Mouse (Mus musculus) ES-E14 (cell line): ENCODE measurements around the gene Ociad1. TPM values are rescaled to one million over a fixed set of nuclear protein-coding genes. Genes with fewer than 3 reads are reported as not detected.
A peak's percentile ranks its signal among the peaks of the same experiment; 100 is the strongest.

ENCODE experiments used
- DNase-seq: peaks from one replicate; pipeline ENCODE4 v3.0.0-alpha.2; 2013; ENCODE audit warnings: low read depth, low spot score
- H3K27ac ChIP-seq: 2 replicates; pipeline ENCODE4 v1.5.1; 2012; ENCODE audit warnings: low read depth, mild to moderate bottlenecking, low read length, moderate library complexity, mixed read lengths; ENCODE audit not compliant: poor library complexity, insufficient read depth, severe bottlenecking
- H3K36me3 ChIP-seq: 2 replicates; pipeline ENCODE4 v1.6.1; 2012; ENCODE audit warnings: mild to moderate bottlenecking, low read length, moderate library complexity, mixed read lengths; ENCODE audit not compliant: control insufficient read depth, poor library complexity, insufficient read depth, severe bottlenecking
- H3K4me1 ChIP-seq, 2 experiments: fragments of 150-350 bp in 1 of 2; sonication (generic) in 1 of 2; 2 replicates each; pipeline ENCODE4 v1.6.1; 2012; ENCODE audit warnings: low read length in 2 of 2, mild to moderate bottlenecking in 1 of 2, mixed read lengths in 1 of 2; ENCODE audit not compliant: control insufficient read depth in 2 of 2, insufficient read depth in 2 of 2, poor library complexity in 1 of 2
- H3K4me3 ChIP-seq, 2 experiments: fragments of 150-350 bp in 1 of 2; sonication (generic) in 1 of 2; 2 replicates each; pipeline ENCODE4 v1.5.1; 2012; ENCODE audit warnings: low read length in 2 of 2, low read depth in 1 of 2, mild to moderate bottlenecking in 1 of 2, mixed read lengths in 1 of 2; ENCODE audit not compliant: insufficient read depth in 1 of 2, poor library complexity in 1 of 2, severe bottlenecking in 1 of 2
- H3K9ac ChIP-seq: 2 replicates; pipeline ENCODE4 v1.6.1; 2012; ENCODE audit warnings: low read depth, mild to moderate bottlenecking, low read length, mixed read lengths; ENCODE audit not compliant: poor library complexity, insufficient read depth, severe bottlenecking
- H3K9me3 ChIP-seq: fragments of 150-350 bp; sonication (generic); 2 replicates; pipeline ENCODE4 v1.6.1; 2012; ENCODE audit warnings: low read depth, mild to moderate bottlenecking, low read length; ENCODE audit not compliant: control insufficient read depth, insufficient read depth
- CHD2 ChIP-seq: IDR thresholded peaks from 2 replicates; pipeline ENCODE4 v1.6.1; 2014; ENCODE audit warnings: mild to moderate bottlenecking, low read depth, low read length, inconsistent platforms
- HCFC1 ChIP-seq: IDR thresholded peaks from 2 replicates; pipeline ENCODE4 v1.6.1; 2012; ENCODE audit warnings: low read length, inconsistent platforms, borderline replicate concordance; ENCODE audit not compliant: insufficient read depth
- MAFK ChIP-seq: IDR thresholded peaks from 2 replicates; pipeline ENCODE4 v1.6.1; 2014; ENCODE audit warnings: mild to moderate bottlenecking, low read depth, low read length, inconsistent platforms; ENCODE audit not compliant: insufficient read depth
- ZC3H11A ChIP-seq: IDR thresholded peaks from 2 replicates; pipeline ENCODE4 v1.6.1; 2012; ENCODE audit warnings: low read depth, mild to moderate bottlenecking, inconsistent platforms, low read length, borderline replicate concordance
- ZNF384 ChIP-seq: IDR thresholded peaks from 2 replicates; pipeline ENCODE4 v1.6.1; 2012; ENCODE audit warnings: low read depth, low read length, inconsistent platforms
- in situ Hi-C, 2 experiments: fragments of 600-800 bp; cut with MboI; formaldehyde crosslinking; loops; one replicate each; pipeline ENCODE4 v1.15.1; 2025; ENCODE audit warnings: low sequenced_read_pairs in 2 of 2, inconsistent platforms in 1 of 2; ENCODE audit not compliant: unreplicated experiment in 2 of 2
- total RNA-seq: library from RNA; depleted of rRNA; stranded (reverse); fragments of 300-350 nt; gene quantifications from 2 replicates; pipeline ENCODE4 v1.2.3, GENCODE M21; 2012

The Ociad1 gene
- total RNA-seq, 1 experiment = 123 TPM

DNA sequence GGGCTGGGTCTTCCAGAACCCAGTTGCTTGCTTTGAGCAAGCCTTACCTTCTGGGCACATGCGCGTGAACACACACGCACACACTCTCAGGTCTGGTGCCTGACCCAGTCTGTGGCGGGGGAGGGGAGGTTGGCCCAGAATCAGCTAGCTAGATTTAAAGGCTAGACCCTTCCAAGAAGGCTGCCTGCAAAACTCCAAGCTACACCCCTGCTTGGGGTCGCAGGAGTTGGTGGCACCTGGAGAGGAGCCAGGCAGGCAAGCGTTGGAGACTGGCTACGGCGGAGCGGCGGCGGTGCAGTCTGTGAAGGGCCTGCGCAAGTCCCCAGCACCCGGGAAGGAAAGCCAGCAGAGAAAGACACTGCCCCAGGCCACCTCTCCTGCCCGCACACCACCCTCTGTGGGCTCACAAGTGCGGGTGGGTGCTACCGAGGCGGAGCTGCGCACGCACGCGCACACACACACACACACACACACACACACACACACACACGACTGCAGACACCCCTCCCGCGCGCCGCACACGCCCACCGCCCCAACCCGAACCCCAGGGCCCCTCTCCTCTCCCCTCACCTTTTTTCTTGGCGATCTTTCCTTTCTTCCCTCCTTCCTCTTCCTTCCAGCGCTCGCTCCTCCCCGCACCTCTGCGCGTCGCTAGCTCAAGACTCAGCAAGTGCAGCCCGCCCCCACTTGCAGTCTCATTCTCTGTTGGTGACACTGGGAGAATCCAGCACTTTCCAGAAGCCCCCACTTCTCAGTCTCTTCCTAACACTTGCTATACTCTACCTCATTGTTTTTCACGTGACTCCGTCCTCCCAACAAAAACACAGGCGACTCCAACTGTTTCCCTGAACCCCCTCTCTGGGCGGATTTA lies 45.6 kb downstream of the Ociad1 start:
- Histone ChIP-seq H3K36me3 (no peaks in the 10 kb centered on the region), H3K9me3 (no peaks in the 10 kb centered on the region), H3K27ac (no peak overlapping the region), H3K4me1 (0 out of 4 replicates have a peak, but pooled peaks cover 0 to 2% of the 10 kb centered on the region in 2 experiments), H3K9ac (peak overlapping the region; percentile 54), H3K4me3 (peak overlapping the region; percentile 74 to 75)
- no peak for DNase-seq
- TF ChIP-seq HCFC1 = no peak
- no peak for TF ChIP-seq CHD2
- TF ChIP-seq MAFK = no peak
- TF ChIP-seq ZC3H11A = no peak
- no peak for TF ChIP-seq ZNF384
- in situ Hi-C loops = no loop called here

DNA sequence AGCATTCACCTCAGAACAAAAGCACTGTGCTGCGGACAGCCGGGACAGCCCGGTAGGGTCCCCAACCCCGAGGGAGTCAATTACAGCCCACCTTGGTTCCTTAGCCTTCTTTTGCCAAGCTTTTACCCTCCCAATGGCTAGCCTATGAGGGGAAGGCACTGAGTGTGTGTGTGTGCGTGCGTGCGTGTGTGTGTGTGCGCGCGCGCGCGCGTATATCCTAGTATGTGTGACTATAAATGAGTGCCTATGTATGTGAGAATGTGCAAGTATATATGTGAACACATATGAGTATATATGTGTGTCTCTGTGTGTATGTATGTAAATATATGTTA lies 46.2 kb downstream of the Ociad1 start:
- H3K27ac ChIP-seq = no peak overlapping the region

DNA sequence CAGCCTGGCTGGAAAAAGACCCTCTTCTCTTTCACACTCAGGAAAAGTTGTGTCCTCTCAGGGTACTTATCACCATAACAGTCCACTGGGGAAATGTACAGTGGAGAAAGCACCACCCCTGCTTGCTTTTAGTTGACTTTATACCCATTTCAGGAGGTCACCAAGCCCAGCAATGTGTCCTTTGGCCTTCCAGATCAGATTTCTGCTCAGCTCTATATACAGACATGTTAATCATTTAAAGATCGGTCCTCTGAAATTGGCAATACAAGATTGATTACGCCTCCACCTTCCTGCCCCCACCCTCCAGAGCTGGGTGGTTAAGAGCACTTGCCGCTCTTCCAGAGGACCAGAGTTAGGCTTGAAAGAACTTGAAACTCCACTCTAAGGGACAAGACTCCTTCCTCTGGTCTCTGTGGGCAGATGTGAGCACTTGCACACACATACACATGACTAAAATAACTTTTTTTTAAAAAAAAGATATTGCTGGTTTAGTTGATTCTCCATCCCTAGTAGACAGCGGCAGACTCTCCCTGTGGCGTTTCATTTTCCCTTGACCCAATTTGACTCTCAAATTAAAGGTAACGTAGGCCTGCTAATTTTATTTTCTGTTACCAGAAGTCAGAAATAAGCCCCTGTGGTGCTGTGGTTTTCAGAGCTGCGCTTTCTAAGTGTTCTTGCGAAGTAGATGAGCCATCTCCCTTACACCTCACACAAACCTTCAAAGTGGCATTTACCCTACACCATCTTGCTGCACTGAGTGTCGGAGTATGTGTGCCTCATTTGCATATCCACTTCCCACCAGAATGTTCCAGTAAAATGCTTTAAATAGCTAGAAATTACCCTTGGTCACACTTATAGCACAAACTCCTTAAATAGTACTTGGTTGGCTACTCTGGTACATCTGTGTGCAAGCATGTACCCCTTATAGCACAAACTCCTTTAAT lies 47.5 kb downstream of the Ociad1 start:
- Histone ChIP-seq H3K36me3 (no peaks in the 10 kb centered on the region), H3K9ac (no peak overlapping the region), H3K4me3 (no peak overlapping the region), H3K4me1 (0 out of 4 replicates have a peak, but pooled peaks cover 0 to 2% of the 10 kb centered on the region in 2 experiments), H3K27ac (no peak overlapping the region), H3K9me3 (no peaks in the 10 kb centered on the region)
- TF ChIP-seq HCFC1 = no peak
- no peak for TF ChIP-seq ZNF384
- no peak for TF ChIP-seq CHD2
- no peak for TF ChIP-seq MAFK
- TF ChIP-seq ZC3H11A = no peak
- in situ Hi-C loops = no loop called here
- no peak for DNase-seq

More for the DNA sequence above, 46.2 kb downstream of the Ociad1 start:
- TF ChIP-seq ZNF384 = no peak
- in situ Hi-C loops = no loop called here
- no peak overlapping the region for H3K9ac ChIP-seq
- H3K9me3 ChIP-seq = no peaks in the 10 kb centered on the region
- no peak for DNase-seq
- peak overlapping the region; percentile 74 to 75; a peak in 3 of 4 replicates for H3K4me3 ChIP-seq
- no peaks in the 10 kb centered on the region for H3K36me3 ChIP-seq
- H3K4me1 ChIP-seq = 0 out of 4 replicates have a peak, but pooled peaks cover 0 to 2% of the 10 kb centered on the region in 2 experiments

DNA sequence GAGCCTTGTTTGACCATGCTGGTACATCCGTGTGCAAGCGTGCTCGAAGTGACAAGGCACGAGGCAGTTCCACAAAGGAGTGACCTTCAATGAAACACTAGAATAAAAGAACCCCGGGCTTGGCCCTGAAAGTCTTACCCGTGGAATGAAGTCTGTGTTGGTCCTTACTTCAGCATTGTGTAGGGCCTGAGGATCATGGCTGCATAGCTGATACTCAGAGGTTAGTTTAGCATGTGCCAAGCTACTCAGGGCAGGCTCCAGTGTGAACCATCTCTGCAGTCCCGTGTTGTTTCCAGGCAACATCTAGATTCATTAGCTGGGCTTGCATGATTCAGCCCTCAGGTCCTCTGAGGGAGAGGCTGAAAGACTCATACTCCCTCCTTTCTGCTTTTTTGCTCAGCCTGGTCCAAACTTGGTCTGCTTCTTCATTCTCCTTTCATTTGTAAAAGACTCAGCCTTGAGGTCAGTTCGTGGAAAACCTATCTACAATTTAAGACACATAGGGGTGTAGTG lies 48.2 kb downstream of the Ociad1 start, which contains the start of gene Ociad2:
TSS of gene Ociad2 (minus strand) at position 306 of the 513 bp plus-strand sequence.
- Histone ChIP-seq H3K4me1 (0 out of 4 replicates have a peak, but pooled peaks cover 0 to 2% of the 10 kb centered on the region in 2 experiments), H3K36me3 (no peaks in the 10 kb centered on the region), H3K9ac (no peak within 1 kb of the TSS), H3K9me3 (no peaks in the 10 kb centered on the region), H3K27ac (no peak within 1 kb of the TSS), H3K4me3 (no peak within 1 kb of the TSS)
- no peak for TF ChIP-seq ZNF384
- TF ChIP-seq HCFC1 = no peak
- TF ChIP-seq CHD2 = no peak
- TF ChIP-seq MAFK = no peak
- no peak for TF ChIP-seq ZC3H11A
- in situ Hi-C loops = no loop called here
- no peak for DNase-seq
